Mouse (Mus musculus): ENCODE data around the gene Yy2. TPM values are rescaled to one million over a fixed set of nuclear protein-coding genes. Genes with fewer than 3 reads are reported as not detected.

Gene Yy2
- polyA plus RNA-seq (2012; rRNA removed), result not detected in 2 replicates

DNA sequence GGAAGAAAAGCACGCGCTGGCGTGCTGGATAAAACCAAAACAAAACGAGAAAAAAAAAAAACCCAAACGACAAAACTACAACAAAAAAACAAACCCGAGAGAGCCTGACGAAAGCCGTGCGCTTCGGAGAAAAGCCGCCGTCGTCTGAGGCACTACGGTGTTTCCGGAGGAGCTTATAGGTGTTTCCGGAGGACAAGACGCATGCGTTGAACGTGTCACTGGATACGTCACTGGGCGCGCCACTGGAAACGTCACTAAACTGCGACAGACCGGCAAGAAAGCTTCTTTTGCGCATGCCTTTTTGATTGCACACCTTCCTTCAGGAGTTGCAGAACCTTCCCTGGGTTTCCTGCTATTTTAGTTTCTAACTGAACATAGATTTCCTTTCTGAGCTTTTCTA, at the start of gene Yy2:
Gene Yy2 (minus strand): TSS at position 146 of the 400 bp plus-strand sequence.
- no peaks in the 10 kb centered on the region for H3K27me3 ChIP-seq (replicated peaks; ENCODE audit: control insufficient read depth, insufficient read depth, low read length)
- DNase-seq, result no peak
- no peak for TF ChIP-seq CTCF (conservative IDR thresholded peaks at IDR 0.05; ENCODE audit: insufficient read depth, insufficient read length, low read depth, low read length)
- TF ChIP-seq POLR2A (IDR thresholded peaks at IDR 0.05; ENCODE audit: low read depth, low read length), result no peak
- WGBS, result 93% methylated on average over 26 of the region's 26 CpGs
- no peaks in the 10 kb centered on the region for H3K36me3 ChIP-seq (ENCODE audit: control insufficient read depth, insufficient read depth, low read length)
- H3K4me1 ChIP-seq (ENCODE audit: control insufficient read depth, insufficient read depth, low read length), result no peaks in the 10 kb centered on the region
- no peak within 1 kb of the TSS for H3K27ac ChIP-seq (ENCODE audit: insufficient read depth, low read depth, low read length)
- no peak within 1 kb of the TSS for H3K4me3 ChIP-seq (ENCODE audit: insufficient read depth, low read depth, low read length)

DNA sequence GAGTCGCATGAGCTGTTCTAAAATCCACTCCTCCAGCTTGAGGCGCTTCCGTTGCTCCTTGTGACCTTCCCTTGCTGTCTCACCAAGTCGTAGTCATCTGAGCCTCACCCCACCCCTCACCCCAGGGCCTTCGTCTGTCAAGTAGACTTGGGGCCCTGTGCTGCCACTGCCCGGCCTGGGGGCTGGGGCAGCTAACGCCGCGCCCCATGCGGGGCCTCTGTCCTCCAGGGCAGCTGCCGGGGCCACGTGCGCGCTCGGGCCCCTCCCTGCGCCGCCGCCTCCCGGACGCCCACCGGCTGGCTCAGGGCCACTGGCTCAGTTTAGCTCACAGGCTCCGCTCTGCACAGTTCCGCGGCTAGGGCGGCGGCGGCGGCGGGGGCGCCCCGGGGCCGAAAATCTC, 44.1 kb upstream of the Yy2 start:
- Histone ChIP-seq H3K36me3 (ENCODE audit: control insufficient read depth, insufficient read depth, low read length) (no peaks in the 10 kb centered on the region), H3K4me3 (ENCODE audit: insufficient read depth, low read depth, low read length) (no peak overlapping the region), H3K4me1 (ENCODE audit: control insufficient read depth, insufficient read depth, low read length) (no peaks in the 10 kb centered on the region), H3K27me3 (replicated peaks; ENCODE audit: control insufficient read depth, insufficient read depth, low read length) (no peaks in the 10 kb centered on the region), H3K27ac (ENCODE audit: insufficient read depth, low read depth, low read length) (no peak overlapping the region)
- DNase-seq, result no peak
- WGBS, result 14% methylated on average over 32 of the region's 32 CpGs
- TF ChIP-seq POLR2A (IDR thresholded peaks at IDR 0.05; ENCODE audit: low read depth, low read length) (no peak), CTCF (conservative IDR thresholded peaks at IDR 0.05; ENCODE audit: insufficient read depth, insufficient read length, low read depth, low read length) (no peak)

DNA sequence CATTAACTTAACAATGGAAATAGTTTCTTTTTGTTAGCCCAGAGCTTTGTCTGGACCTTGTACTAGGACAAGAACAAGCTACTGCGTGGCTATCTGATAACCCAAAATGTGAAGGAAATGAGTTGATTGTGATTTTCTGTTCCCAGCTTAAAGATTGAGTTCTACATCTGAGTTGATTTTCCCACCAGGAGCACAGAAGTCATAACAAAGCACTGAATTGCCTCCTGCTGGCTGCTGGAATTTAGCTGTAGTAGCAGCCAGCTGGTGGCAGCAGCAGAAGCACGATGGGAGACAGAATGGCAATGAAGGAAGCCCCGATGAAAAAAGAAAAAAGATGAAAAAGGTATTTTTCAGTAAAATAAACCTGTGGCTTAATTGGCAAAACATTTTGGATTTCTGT, 32.7 kb upstream of the Yy2 start:
- TF ChIP-seq POLR2A (IDR thresholded peaks at IDR 0.05; ENCODE audit: low read depth, low read length), result no peak
- peak; percentile 47 for TF ChIP-seq CTCF (conservative IDR thresholded peaks at IDR 0.05; ENCODE audit: insufficient read depth, insufficient read length, low read depth, low read length)
- DNase-seq, result peak; percentile 45
- Histone ChIP-seq H3K27me3 (replicated peaks; ENCODE audit: control insufficient read depth, insufficient read depth, low read length) (no peaks in the 10 kb centered on the region), H3K4me1 (ENCODE audit: control insufficient read depth, insufficient read depth, low read length) (no peaks in the 10 kb centered on the region), H3K4me3 (ENCODE audit: insufficient read depth, low read depth, low read length) (no peak overlapping the region), H3K36me3 (ENCODE audit: control insufficient read depth, insufficient read depth, low read length) (no peaks in the 10 kb centered on the region), H3K27ac (ENCODE audit: insufficient read depth, low read depth, low read length) (no peak overlapping the region)
- WGBS, result 2% methylated on average over 3 of the region's 3 CpGs

DNA sequence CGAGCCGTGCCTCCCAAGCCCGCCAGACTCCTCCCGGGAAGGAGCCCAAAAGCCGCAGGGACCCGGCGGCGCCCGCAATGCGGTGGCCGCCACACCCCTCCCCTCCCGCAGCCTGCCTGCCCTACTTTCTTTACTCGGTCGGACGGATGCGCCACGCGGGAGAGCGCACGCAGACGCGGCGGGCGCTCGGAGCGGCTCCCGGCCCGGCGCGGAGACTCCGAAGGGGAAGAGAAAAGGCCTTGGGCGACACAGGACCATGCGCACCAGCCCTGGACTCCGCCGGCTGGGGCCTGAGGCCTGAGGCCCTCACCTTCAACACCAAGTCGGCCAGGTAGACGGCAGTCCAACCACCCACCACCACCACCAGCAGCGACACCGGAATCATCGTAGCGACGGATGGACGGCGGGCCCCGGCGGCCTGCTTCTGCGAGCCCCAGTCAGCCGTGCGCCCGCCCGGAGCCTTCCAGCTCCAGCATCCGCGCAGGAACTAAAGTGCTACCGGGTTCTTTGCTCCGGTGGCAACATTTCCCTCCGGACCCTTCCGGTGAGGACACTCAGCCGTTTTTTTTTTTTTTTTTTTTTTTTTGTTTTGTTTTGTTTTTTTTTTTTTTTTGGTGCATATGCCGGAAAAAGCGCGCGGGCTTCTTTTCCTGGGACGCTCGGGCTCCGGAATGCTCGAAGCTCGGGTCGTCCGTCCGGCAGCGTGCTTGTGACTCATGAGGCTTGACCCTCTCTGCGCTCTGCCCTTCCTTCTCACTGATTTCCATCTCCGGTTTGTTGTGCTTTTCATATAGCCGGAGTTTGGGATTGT, 29.6 kb upstream of the Yy2 start, which contains the start of gene Mbtps2:
Gene Mbtps2 (minus strand): TSS at position 530 of the 811 bp plus-strand sequence.
- Histone ChIP-seq H3K4me1 (ENCODE audit: control insufficient read depth, insufficient read depth, low read length) (no peaks in the 10 kb centered on the region), H3K27me3 (replicated peaks; ENCODE audit: control insufficient read depth, insufficient read depth, low read length) (no peaks in the 10 kb centered on the region), H3K4me3 (ENCODE audit: insufficient read depth, low read depth, low read length) (peak within 1 kb of the TSS; percentile 95), H3K36me3 (ENCODE audit: control insufficient read depth, insufficient read depth, low read length) (no peaks in the 10 kb centered on the region), H3K27ac (ENCODE audit: insufficient read depth, low read depth, low read length) (peak within 1 kb of the TSS; percentile 98)
- WGBS, result under 1% methylated on average over 64 of the region's 74 CpGs
- no peak for TF ChIP-seq CTCF (conservative IDR thresholded peaks at IDR 0.05; ENCODE audit: insufficient read depth, insufficient read length, low read depth, low read length)
- no peak for TF ChIP-seq POLR2A (IDR thresholded peaks at IDR 0.05; ENCODE audit: low read depth, low read length)
- DNase-seq, result peak; percentile 69

DNA sequence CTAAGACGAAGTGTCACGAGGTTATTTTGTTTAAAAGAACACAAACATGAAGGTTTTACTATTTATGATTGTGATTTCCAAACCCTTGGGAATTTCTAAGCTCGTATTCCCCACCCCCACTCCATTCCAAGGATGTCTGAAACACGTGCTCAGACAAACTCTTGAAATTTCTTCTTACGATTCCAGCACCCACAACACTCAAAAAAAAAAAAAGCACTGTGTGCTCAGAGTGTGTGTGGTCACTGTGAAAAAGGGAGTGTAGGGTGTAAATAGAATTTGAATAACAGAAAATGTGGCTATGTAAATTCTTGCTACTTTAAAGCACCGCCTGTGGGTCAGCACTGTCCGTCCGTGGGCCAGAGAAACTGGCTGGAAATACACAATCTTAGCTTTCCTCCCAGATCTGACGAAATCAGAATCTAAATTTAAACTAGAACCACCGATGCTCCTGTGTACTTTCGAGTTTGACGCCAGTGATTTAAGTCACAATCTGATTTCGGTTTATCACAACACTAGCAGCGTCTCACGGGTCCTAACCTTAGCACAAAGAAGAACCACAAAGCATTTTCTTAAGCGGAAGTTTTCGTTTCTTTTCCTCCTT, 28.9 kb upstream of the Yy2 start:
- no peaks in the 10 kb centered on the region for H3K4me1 ChIP-seq (ENCODE audit: control insufficient read depth, insufficient read depth, low read length)
- under 1% methylated on average over 17 of the region's 17 CpGs for WGBS
- H3K27me3 ChIP-seq (replicated peaks; ENCODE audit: control insufficient read depth, insufficient read depth, low read length), result no peaks in the 10 kb centered on the region
- H3K4me3 ChIP-seq (ENCODE audit: insufficient read depth, low read depth, low read length), result peak overlapping the region; percentile 95
- DNase-seq, result no peak
- peak overlapping the region; percentile 95 for H3K27ac ChIP-seq (ENCODE audit: insufficient read depth, low read depth, low read length)
- TF ChIP-seq POLR2A (IDR thresholded peaks at IDR 0.05; ENCODE audit: low read depth, low read length) (no peak), CTCF (conservative IDR thresholded peaks at IDR 0.05; ENCODE audit: insufficient read depth, insufficient read length, low read depth, low read length) (no peak)
- no peaks in the 10 kb centered on the region for H3K36me3 ChIP-seq (ENCODE audit: control insufficient read depth, insufficient read depth, low read length)

DNA sequence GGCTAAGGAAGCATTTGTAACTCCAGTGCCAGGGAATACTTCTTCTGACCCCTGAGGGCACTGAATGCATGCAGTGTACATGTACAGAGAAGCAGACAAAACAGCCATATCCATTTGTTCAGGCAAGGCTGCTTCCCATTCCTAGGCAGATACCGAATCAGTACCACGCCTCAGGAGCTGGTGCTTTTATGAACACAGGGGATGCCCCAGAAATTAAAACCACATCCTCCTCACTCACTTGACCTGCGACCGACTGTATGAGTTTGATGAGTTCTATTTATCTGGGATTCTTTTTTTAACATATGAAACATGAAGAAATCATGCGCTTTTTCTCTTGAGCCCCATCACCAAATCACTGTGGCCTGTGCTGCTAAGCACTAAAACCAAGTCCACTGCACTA, 28.0 kb upstream of the Yy2 start:
- H3K4me3 ChIP-seq (ENCODE audit: insufficient read depth, low read depth, low read length), result no peak overlapping the region

DNA sequence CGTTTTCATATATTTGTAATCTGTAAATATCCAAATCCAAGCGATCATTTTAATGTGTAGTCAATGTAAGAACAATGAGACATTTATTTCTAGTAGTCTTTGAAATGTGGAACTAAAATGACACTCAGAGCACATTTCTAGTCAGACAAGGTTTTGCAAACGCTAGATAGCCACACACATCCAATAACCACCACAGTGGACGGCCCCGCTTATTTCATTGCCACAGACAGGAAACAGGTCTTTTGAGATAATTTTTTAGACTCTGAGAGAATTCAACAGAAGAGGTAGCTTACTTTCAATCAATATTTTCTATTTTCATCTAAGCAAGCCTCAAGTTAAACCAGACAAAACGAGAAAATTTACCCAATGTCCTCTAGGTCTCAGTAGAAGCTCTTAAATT, 27.1 kb upstream of the Yy2 start:
- H3K36me3 ChIP-seq (ENCODE audit: control insufficient read depth, insufficient read depth, low read length), result no peaks in the 10 kb centered on the region
- DNase-seq, result no peak
- no peak overlapping the region for H3K27ac ChIP-seq (ENCODE audit: insufficient read depth, low read depth, low read length)
- no peak overlapping the region for H3K4me3 ChIP-seq (ENCODE audit: insufficient read depth, low read depth, low read length)
- no peaks in the 10 kb centered on the region for H3K4me1 ChIP-seq (ENCODE audit: control insufficient read depth, insufficient read depth, low read length)
- WGBS, result 87% methylated on average over 6 of the region's 6 CpGs
- no peak for TF ChIP-seq CTCF (conservative IDR thresholded peaks at IDR 0.05; ENCODE audit: insufficient read depth, insufficient read length, low read depth, low read length)
- no peak for TF ChIP-seq POLR2A (IDR thresholded peaks at IDR 0.05; ENCODE audit: low read depth, low read length)
- no peaks in the 10 kb centered on the region for H3K27me3 ChIP-seq (replicated peaks; ENCODE audit: control insufficient read depth, insufficient read depth, low read length)

More for the DNA sequence above, 28.0 kb upstream of the Yy2 start:
- Histone ChIP-seq H3K4me1 (ENCODE audit: control insufficient read depth, insufficient read depth, low read length) (no peaks in the 10 kb centered on the region), H3K27ac (ENCODE audit: insufficient read depth, low read depth, low read length) (no peak overlapping the region), H3K36me3 (ENCODE audit: control insufficient read depth, insufficient read depth, low read length) (no peaks in the 10 kb centered on the region), H3K27me3 (replicated peaks; ENCODE audit: control insufficient read depth, insufficient read depth, low read length) (no peaks in the 10 kb centered on the region)
- 57% methylated on average over 5 of the region's 5 CpGs for WGBS
- DNase-seq, result no peak
- TF ChIP-seq POLR2A (IDR thresholded peaks at IDR 0.05; ENCODE audit: low read depth, low read length) (no peak), CTCF (conservative IDR thresholded peaks at IDR 0.05; ENCODE audit: insufficient read depth, insufficient read length, low read depth, low read length) (no peak)

Data from kidney, adult 2 months (tissue).